Mouse (Mus musculus) spleen, adult 2 months (tissue): ENCODE results near the gene Fzd7. TPM values are rescaled to one million over a fixed set of nuclear protein-coding genes. Genes with fewer than 3 reads are reported as not detected.

Source experiments
- DNase-seq, 2 experiments: peaks; one replicate each; pipeline versions ENCODE4 v3.0.0 to v3.0.0-alpha.2; 2012 to 2021; ENCODE audit warnings: low spot score in 2 of 2, low read depth in 1 of 2
- H3K27ac ChIP-seq: fragments of 200-500 bp; 2 replicates; pipeline ENCODE4 v1.5.1; 2012; ENCODE audit warnings: low read length, inconsistent platforms; ENCODE audit not compliant: insufficient read depth
- H3K27me3 ChIP-seq: fragments of 200-500 bp; 2 replicates; pipeline ENCODE4 v1.6.1; 2012; ENCODE audit warnings: mild to moderate bottlenecking, moderate library complexity, low read length, inconsistent platforms; ENCODE audit not compliant: control insufficient read depth, insufficient read depth
- H3K36me3 ChIP-seq: fragments of 200-500 bp; 2 replicates; pipeline ENCODE4 v1.6.1; 2012; ENCODE audit warnings: mild to moderate bottlenecking, low read length, inconsistent platforms; ENCODE audit not compliant: control insufficient read depth, insufficient read depth
- H3K4me1 ChIP-seq: fragments of 200-500 bp; 2 replicates; pipeline ENCODE4 v1.6.1; 2011; ENCODE audit warnings: inconsistent platforms; ENCODE audit not compliant: control insufficient read depth, insufficient read depth, insufficient read length
- H3K4me3 ChIP-seq: fragments of 200-500 bp; 2 replicates; pipeline ENCODE4 v1.5.1; 2011; ENCODE audit warnings: mild to moderate bottlenecking, inconsistent platforms; ENCODE audit not compliant: insufficient read depth, insufficient read length; ENCODE audit errors: extremely low read depth
- CTCF ChIP-seq: fragments of 200-500 bp; IDR thresholded peaks from 2 replicates; pipeline ENCODE4 v1.5.1; 2011; ENCODE audit warnings: mild to moderate bottlenecking, inconsistent platforms; ENCODE audit not compliant: insufficient read depth, insufficient read length, insufficient replicate concordance; ENCODE audit errors: extremely low read depth
- POLR2A ChIP-seq: fragments of 200-500 bp; IDR thresholded peaks from 2 replicates; pipeline ENCODE4 v1.6.1; 2011; ENCODE audit warnings: low read depth, low read length, inconsistent platforms
- WGBS: fragments of 180-500 bp; shearing (Covaris S2); methylation state at CpG from one replicate; pipeline ENCODE4 v1.1.7; 2018; 5-methylcytosine and 5-hydroxymethylcytosine counted together
- polyA plus RNA-seq: library from polyadenylated mRNA; depleted of rRNA; stranded (reverse); fragments of >200 nt; gene quantifications from 2 replicates; pipeline ENCODE4 v1.2.3, GENCODE M21; 2012

Fzd7 gene
- polyA plus RNA-seq, 1 experiment, result 4.5 TPM

GRCm38 (mm10) chr1:59469170-59469569 lies 13.1 kb upstream of the Fzd7 start:
- TF ChIP-seq CTCF, result no peak
- no peak for TF ChIP-seq POLR2A
- no peak for DNase-seq
- Histone ChIP-seq H3K4me3 (no peak overlapping the region), H3K36me3 (no peaks in the 10 kb centered on the region), H3K27me3 (no peaks in the 10 kb centered on the region), H3K27ac (no peak overlapping the region), H3K4me1 (no peaks in the 10 kb centered on the region)
- WGBS, result 87% methylated on average over 4 of the region's 4 CpGs

- no peak for DNase-seq
- 84% methylated on average over 4 of the region's 4 CpGs for WGBS
- no peak overlapping the region for H3K4me3 ChIP-seq
- H3K36me3 ChIP-seq, result no peaks in the 10 kb centered on the region
- no peak overlapping the region for H3K27ac ChIP-seq
- H3K27me3 ChIP-seq, result no peaks in the 10 kb centered on the region
- no peak for TF ChIP-seq CTCF
- TF ChIP-seq POLR2A, result no peak
- no peaks in the 10 kb centered on the region for H3K4me1 ChIP-seq
These were observed 11.5 kb upstream of the Fzd7 start for GRCm38 (mm10) chr1:59470766-59471165.

GRCm38 (mm10) chr1:59472368-59473180 lies 9.7 kb upstream of the Fzd7 start:
- TF ChIP-seq POLR2A (no peak), CTCF (no peak)
- 53% methylated on average over 11 of the region's 11 CpGs for WGBS
- Histone ChIP-seq H3K4me1 (no peaks in the 10 kb centered on the region), H3K36me3 (no peaks in the 10 kb centered on the region), H3K4me3 (no peak overlapping the region), H3K27ac (no peak overlapping the region), H3K27me3 (no peaks in the 10 kb centered on the region)
- DNase-seq, result no peak

GRCm38 (mm10) chr1:59473181-59473555 lies 9.1 kb upstream of the Fzd7 start:
- no peaks in the 10 kb centered on the region for H3K4me1 ChIP-seq
- 89% methylated on average over 4 of the region's 4 CpGs for WGBS
- no peaks in the 10 kb centered on the region for H3K36me3 ChIP-seq
- H3K27ac ChIP-seq, result no peak overlapping the region
- no peak overlapping the region for H3K4me3 ChIP-seq
- H3K27me3 ChIP-seq, result no peaks in the 10 kb centered on the region
- no peak for TF ChIP-seq POLR2A
- TF ChIP-seq CTCF, result no peak
- no peak for DNase-seq

- no peak overlapping the region for H3K4me3 ChIP-seq
- no peak for DNase-seq
- H3K36me3 ChIP-seq, result no peaks in the 10 kb centered on the region
- no peak overlapping the region for H3K27ac ChIP-seq
- H3K27me3 ChIP-seq, result no peaks in the 10 kb centered on the region
- no peaks in the 10 kb centered on the region for H3K4me1 ChIP-seq
- 44% methylated on average over 2 of the region's 2 CpGs for WGBS
- TF ChIP-seq CTCF (no peak), POLR2A (no peak)
These were observed 6.6 kb upstream of the Fzd7 start for GRCm38 (mm10) chr1:59475618-59476017.

- H3K36me3 ChIP-seq, result no peaks in the 10 kb centered on the region
- WGBS, result 88% methylated on average over 3 of the region's 3 CpGs
- DNase-seq, result no peak
- no peak overlapping the region for H3K27ac ChIP-seq
- peaks cover 9% of the 10 kb centered on the region; the same call in 1 of the 2 replicates for H3K27me3 ChIP-seq
- peaks cover 8% of the 10 kb centered on the region for H3K4me1 ChIP-seq
- H3K4me3 ChIP-seq, result no peak overlapping the region
- TF ChIP-seq CTCF, result no peak
- TF ChIP-seq POLR2A, result no peak
These were observed 3.3 kb upstream of the Fzd7 start for GRCm38 (mm10) chr1:59478911-59479310.

GRCm38 (mm10) chr1:59480821-59481455 lies 1.3 kb upstream of the Fzd7 start:
- TF ChIP-seq POLR2A (no peak), CTCF (no peak)
- H3K27ac ChIP-seq, result peak overlapping the region; percentile 66
- H3K27me3 ChIP-seq, result peaks cover 9% of the 10 kb centered on the region; the same call in 1 of the 2 replicates
- no peak for DNase-seq
- H3K4me1 ChIP-seq, result peaks cover 8% of the 10 kb centered on the region
- 20% methylated on average over 23 of the region's 23 CpGs for WGBS
- H3K4me3 ChIP-seq, result peak overlapping the region; percentile 65
- no peaks in the 10 kb centered on the region for H3K36me3 ChIP-seq
